Mouse (Mus musculus): Measurements from ENCODE around the gene AL731706.1. TPM values are rescaled to one million over a fixed set of nuclear protein-coding genes. Genes with fewer than 3 reads are reported as not detected.

AL731706.1 gene
- total and polyA plus RNA-seq, 3 experiments: 13.3 to 40.7 (median 14.8) TPM

DNA sequence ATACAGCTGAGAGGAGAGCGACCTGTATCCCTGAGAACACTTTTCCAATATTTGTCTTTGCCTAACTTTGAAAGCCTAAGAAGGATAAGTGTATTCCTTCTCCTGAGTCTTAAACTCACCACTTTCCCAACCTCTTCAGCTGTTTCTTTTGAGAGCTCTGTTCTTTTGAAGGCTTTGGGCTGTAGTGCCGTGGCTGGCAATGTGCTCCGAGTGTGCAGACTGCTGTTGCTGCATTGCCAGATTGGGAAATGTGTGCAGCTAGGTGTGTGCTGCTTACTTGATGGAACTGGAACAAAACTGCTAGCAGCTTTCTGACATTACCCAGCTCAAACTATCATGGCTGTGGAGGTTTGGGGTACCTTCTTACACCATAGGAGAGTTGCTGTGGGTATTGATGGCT lies 21.8 kb upstream of the AL731706.1 start:
- no peak overlapping the region for H3K9ac ChIP-seq (ENCODE audit: insufficient read depth, low read depth)
- no peak overlapping the region for H3K4me2 ChIP-seq (ENCODE audit: insufficient read depth, low read depth, poor library complexity, severe bottlenecking)
- dilution Hi-C loops (cut with MboI; ENCODE audit: extremely low pct_ligation_motif_present, extremely low pct_unique_long_range_greater_than_20kb, low sequenced_read_pairs): no loop called here
- H3K4me1 ChIP-seq (ENCODE audit: control insufficient read depth in 1 of 2, insufficient read depth in 2 of 2): peaks cover 0 to under 1% of the 10 kb centered on the region in 2 experiments; a peak in 1 of 4 replicates
- in situ Hi-C loops (cut with MboI; ENCODE audit: low pct_ligation_motif_present, low pct_unique_long_range_greater_than_20kb, low sequenced_read_pairs): no loop called here
- TF ChIP-seq ZC3H11A (IDR thresholded peaks at IDR 0.05; ENCODE audit: low read depth, low read length) (no peak), MYC (IDR thresholded peaks at IDR 0.05; ENCODE audit: low read depth, low read length) (no peak), NELFE (IDR thresholded peaks at IDR 0.05; ENCODE audit: low read depth, low read length) (no peak), ETS1 (conservative IDR thresholded peaks at IDR 0.05; ENCODE audit: low read depth, low read length) (no peak), USF2 (conservative IDR thresholded peaks at IDR 0.05; ENCODE audit: low read depth, low read length) (no peak), CHD1 (IDR thresholded peaks at IDR 0.05; ENCODE audit: low read depth, low read length) (no peak), NRF1 (IDR thresholded peaks at IDR 0.05; ENCODE audit: low read depth, low read length) (no peak)
- no peaks in the 10 kb centered on the region for H3K27me3 ChIP-seq (replicated peaks)
- peaks cover 0 to 18% of the 10 kb centered on the region in 2 experiments for H3K36me3 ChIP-seq (replicated peaks in 1 of 2; ENCODE audit: control insufficient read depth in 1 of 2, insufficient read depth in 1 of 2, low read length in 1 of 2)
- no peaks in the 10 kb centered on the region for H3K9me3 ChIP-seq (replicated peaks; ENCODE audit: low read length)
- H3K4me3 ChIP-seq (replicated peaks in 1 of 3; ENCODE audit: low read depth in 2 of 3, low read length in 2 of 3, poor library complexity in 1 of 3): no peak overlapping the region
- H3K79me2 ChIP-seq (replicated peaks; ENCODE audit: control insufficient read depth, extremely low read depth, insufficient read depth, poor library complexity, severe bottlenecking): 0 out of 2 replicates have a peak, but pooled peaks cover 4% of the 10 kb centered on the region
- no peak for DNase-seq (ENCODE audit: extremely low read depth)
- H3K27ac ChIP-seq (ENCODE audit: insufficient read depth, low read depth): no peak overlapping the region

DNA sequence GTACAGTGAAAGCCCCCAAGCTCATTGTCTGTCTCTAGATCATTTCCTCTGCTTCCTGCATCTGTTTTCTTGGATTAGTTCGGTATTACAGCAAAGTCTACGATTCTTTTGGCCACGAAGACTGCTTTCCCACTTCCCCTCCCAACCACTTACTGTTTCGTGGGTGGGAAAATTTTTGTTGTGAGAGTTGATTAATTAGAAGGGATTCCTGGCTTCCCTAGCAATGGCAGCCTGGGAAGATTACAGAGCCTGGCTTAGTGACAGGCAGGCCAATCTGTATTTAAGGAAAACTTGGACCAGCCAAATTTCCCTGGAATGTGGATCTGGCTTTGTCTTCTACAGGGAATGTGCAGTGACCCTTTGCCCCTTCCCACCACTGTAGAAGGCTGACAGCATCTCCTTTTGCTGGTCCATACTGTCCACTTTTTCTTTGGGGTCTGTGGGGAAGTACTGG lies 20.8 kb upstream of the AL731706.1 start:
- Histone ChIP-seq H3K9me3 (replicated peaks; ENCODE audit: low read length) (no peaks in the 10 kb centered on the region), H3K4me2 (ENCODE audit: insufficient read depth, low read depth, poor library complexity, severe bottlenecking) (no peak overlapping the region), H3K4me3 (replicated peaks in 1 of 3; ENCODE audit: low read depth in 2 of 3, low read length in 2 of 3, poor library complexity in 1 of 3) (no peak overlapping the region), H3K79me2 (replicated peaks; ENCODE audit: control insufficient read depth, extremely low read depth, insufficient read depth, poor library complexity, severe bottlenecking) (0 out of 2 replicates have a peak, but pooled peaks cover 4% of the 10 kb centered on the region), H3K4me1 (ENCODE audit: control insufficient read depth in 1 of 2, insufficient read depth in 2 of 2) (peaks cover 0 to 11% of the 10 kb centered on the region in 2 experiments; a peak in 3 of 4 replicates), H3K27ac (ENCODE audit: insufficient read depth, low read depth) (no peak overlapping the region), H3K9ac (ENCODE audit: insufficient read depth, low read depth) (no peak overlapping the region), H3K27me3 (replicated peaks) (no peaks in the 10 kb centered on the region), H3K36me3 (replicated peaks in 1 of 2; ENCODE audit: control insufficient read depth in 1 of 2, insufficient read depth in 1 of 2, low read length in 1 of 2) (peaks cover 0 to 16% of the 10 kb centered on the region in 2 experiments)
- in situ Hi-C loops (cut with MboI; ENCODE audit: low pct_ligation_motif_present, low pct_unique_long_range_greater_than_20kb, low sequenced_read_pairs): no loop called here
- no peak for TF ChIP-seq E2F4 (IDR thresholded peaks at IDR 0.05; ENCODE audit: insufficient replicate concordance, low read depth, low read length)
- no peak for TF ChIP-seq MAFK (IDR thresholded peaks at IDR 0.05; ENCODE audit: insufficient replicate concordance, low read length)
- no peak for TF ChIP-seq JUND (conservative IDR thresholded peaks at IDR 0.05; ENCODE audit: low read depth, low read length)
- no peak for TF ChIP-seq USF1 (IDR thresholded peaks at IDR 0.05; ENCODE audit: low read depth, low read length)
- TF ChIP-seq SIN3A (IDR thresholded peaks at IDR 0.05; ENCODE audit: low read length): no peak
- TF ChIP-seq ZKSCAN1 (IDR thresholded peaks at IDR 0.05; ENCODE audit: borderline replicate concordance, low read depth, low read length): no peak
- TF ChIP-seq MYC (IDR thresholded peaks at IDR 0.05; ENCODE audit: low read depth, low read length): no peak
- TF ChIP-seq CHD2 (IDR thresholded peaks at IDR 0.05; ENCODE audit: low read length): no peak
- TF ChIP-seq KAT2A (IDR thresholded peaks at IDR 0.05; ENCODE audit: insufficient replicate concordance, low read length): no peak
- TF ChIP-seq ELF1 (IDR thresholded peaks at IDR 0.05; ENCODE audit: low read depth, low read length): no peak
- no peak for TF ChIP-seq ETS1 (conservative IDR thresholded peaks at IDR 0.05; ENCODE audit: low read depth, low read length)
- TF ChIP-seq ZC3H11A (IDR thresholded peaks at IDR 0.05; ENCODE audit: low read depth, low read length): no peak
- TF ChIP-seq EP300 (IDR thresholded peaks at IDR 0.05; ENCODE audit: low read length): no peak
- no peak for DNase-seq (ENCODE audit: extremely low read depth)
- dilution Hi-C loops (cut with MboI; ENCODE audit: extremely low pct_ligation_motif_present, extremely low pct_unique_long_range_greater_than_20kb, low sequenced_read_pairs): no loop called here
